Mouse (Mus musculus): ENCODE results near the gene Cpt1a.

Cpt1a gene

GRCm38 (mm10) chr19:3424214-3424613 is 102.1 kb downstream of the Cpt1a start:
- no peak for DNase-seq (ENCODE audit: low read depth, low spot score)

GRCm38 (mm10) chr19:3428057-3428830 is 106.1 kb downstream of the Cpt1a start:
- no peak for DNase-seq (ENCODE audit: low read depth, low spot score)

DNA sequence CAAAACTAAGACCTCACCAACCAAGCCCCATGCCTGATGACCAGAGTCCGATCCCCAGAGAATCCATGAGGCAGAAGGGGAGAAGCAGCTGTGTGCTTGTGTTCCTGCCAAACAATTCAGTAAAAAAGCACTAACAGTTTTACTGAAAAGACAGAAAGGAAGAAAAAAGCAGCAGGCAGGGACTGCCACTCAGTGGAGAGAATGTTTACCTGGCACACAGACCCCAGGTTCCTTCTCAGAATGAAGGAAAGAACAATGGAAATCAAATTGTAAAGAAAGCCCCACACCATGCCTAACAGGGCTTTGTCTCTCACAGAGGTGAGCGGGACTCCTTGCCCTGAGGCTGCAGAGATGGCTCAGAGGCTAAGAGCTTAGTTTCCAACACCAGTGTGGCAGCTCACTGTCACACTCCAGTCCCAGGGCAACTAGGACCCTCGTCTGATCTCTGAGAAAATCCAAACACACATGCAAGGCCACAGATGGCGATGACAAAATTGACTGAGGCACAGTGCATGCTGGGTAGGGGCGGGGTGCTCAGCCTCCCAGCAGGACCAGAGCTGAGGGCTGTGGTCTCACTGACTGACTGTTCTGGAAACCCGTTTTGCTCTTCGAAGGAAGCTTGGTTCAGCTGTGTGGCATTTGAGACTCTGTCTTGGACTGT is 107.2 kb downstream of the Cpt1a start:
- DNase-seq (ENCODE audit: low read depth, low spot score), result no peak

- DNase-seq (ENCODE audit: low read depth, low spot score), result no peak
These were observed 108.9 kb downstream of the Cpt1a start for GRCm38 (mm10) chr19:3431066-3431465.

- DNase-seq (ENCODE audit: low read depth, low spot score), result no peak
These were observed 109.8 kb downstream of the Cpt1a start for GRCm38 (mm10) chr19:3431969-3432368.

DNA sequence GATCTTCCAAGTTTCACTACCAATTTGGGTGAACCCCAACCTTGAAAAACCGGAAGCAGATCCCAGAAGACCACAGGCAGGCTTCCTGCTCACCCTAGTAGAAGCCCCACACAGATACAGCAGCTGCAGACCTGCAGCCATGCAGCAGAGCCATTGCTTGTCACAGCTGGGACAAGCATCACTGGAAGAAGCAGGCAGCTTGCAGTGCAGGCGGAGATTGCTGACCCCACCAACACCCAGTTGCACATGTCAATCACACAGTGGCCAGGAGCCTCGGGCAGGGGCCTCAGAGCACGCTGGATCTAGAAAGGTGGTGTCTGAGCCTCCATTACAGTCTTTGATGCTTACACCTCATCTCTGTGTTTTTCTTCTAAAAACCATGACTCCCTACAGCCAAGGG is 112.0 kb downstream of the Cpt1a start:
- DNase-seq (ENCODE audit: low read depth, low spot score), result no peak

DNA sequence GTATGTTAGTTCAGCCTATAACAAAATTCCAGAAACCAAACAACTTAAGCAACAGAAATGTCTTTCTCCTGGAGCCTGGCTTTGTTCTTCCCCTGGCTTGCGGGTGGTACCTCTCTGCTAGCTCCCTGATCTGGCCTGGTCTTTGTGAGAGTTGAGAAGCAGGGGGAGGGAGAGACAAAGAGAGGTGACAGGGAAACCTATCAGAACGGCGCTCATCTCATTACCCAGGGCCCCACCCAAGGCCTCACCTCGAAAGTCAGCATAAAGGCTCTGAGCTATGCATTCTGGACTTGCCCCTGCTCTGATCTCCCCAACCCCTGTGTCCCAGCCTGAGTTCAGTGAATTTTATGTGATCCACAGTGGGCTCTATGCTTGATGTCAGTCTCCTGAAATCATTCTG is 112.5 kb downstream of the Cpt1a start:
- no peak for DNase-seq (ENCODE audit: low read depth, low spot score)
